Mouse (Mus musculus) R1 (cell line): Measurements from ENCODE around the gene Ispd.
"Not testable (repeated sequence)": the region's sequence is repeated elsewhere in the genome, so short reads cannot be mapped to it uniquely, and the experiment has no call there.

Experiments used
- DNase-seq: peaks from one replicate; pipeline ENCODE4 v3.0.0-alpha.2; 2018; ENCODE audit warnings: low read depth, low spot score

The Ispd gene

DNA sequence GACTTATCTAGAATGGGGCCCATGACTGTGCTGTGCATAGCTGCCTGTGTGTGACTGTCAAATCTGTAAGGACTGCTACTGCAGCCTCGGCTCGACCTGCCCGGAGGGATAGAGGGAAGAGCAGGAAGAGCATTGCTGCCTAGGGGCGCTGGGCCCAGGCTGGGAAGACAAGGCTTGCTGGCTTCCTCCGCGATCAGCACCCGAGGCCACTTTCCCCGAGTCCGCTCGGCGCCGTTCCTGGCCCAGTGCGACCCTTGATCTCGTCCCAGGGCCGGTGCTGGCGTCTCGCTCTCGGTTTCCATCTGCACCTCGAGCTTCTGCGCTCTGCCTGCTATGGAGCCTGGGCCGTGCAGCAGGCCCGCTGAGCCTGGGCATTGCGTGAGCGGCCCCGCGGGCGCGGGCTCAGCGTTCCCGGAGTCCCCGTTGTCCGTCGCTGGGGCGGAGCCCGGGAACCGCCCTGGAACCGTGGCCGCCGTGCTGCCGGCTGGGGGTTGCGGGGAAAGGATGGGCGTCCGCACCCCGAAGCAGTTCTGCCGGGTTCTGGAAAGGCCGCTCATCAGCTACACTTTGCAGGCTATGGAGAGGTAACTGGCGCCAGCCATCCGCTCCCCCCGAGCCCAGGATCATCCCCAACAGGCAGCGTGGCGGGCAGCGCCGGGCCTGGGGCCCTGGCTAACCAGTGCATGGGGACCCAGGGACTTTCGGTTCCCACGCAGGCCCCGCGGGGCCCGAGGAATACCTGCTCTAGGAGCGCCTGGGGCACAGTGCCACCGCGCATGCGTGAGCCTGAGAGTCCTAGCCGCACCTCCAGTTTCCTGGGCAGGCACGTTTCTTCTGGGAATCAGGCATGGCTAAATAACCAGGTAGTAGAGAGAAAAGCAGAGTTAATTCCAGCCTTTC, at the start of gene Ispd, which contains the start of gene D630036H23Rik:
TSS of gene Ispd (plus strand) at position 10 of the 900 bp plus-strand sequence.
TSS of gene D630036H23Rik (minus strand) at position 741 of the 900 bp plus-strand sequence.
- peak; percentile 89 for DNase-seq

DNA sequence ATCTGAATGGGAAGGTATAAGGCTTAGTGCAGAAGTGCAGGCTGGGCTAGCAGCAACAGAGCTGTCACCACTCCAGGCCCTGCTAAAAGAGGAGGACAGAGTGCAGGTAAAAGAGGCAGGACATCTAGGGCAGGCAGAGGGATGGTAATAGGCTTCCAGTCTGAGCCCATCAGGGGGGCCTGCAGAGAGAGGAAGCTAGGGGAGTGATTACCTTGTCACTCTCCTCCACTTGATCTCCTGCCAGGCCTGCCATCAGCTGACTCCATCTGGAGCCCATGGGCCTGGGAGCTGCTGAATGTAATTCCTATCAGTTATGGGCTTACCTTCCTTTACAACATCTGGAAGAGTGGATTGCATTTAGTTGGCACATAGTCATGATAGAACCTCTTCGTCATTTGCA, 48.6 kb upstream of the Ispd start:
- no peak for DNase-seq

DNA sequence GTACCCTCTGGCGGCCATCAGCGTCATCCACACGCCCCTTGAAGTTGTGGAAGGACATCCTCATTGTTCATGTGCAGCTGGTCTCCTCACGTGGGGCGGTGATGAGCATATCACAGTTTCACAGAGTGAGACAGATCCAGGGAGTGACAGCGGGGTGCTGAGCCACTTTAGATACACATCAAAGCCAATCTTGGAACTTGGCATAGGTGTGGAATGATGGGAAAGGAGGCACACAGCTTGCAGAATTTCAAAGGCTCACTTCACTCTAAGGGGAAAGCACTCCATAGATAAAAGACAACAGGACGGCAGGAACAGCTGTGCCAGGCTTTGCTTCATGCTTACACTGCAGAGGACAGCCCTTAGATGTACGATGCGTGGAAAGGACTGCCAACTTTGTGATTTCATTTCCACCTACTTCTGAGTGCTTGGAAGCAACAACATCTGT, 47.4 kb upstream of the Ispd start:
- DNase-seq, result no peak

GRCm38 (mm10) chr12:36344131-36344530, 37.1 kb upstream of the Ispd start:
- DNase-seq, result peak; percentile 58

- no peak for DNase-seq
These were observed 21.2 kb upstream of the Ispd start for GRCm38 (mm10) chr12:36360064-36360463.

GRCm38 (mm10) chr12:36360693-36361092, 20.6 kb upstream of the Ispd start:
- DNase-seq, result no peak

GRCm38 (mm10) chr12:36364013-36364412, 17.2 kb upstream of the Ispd start:
- DNase-seq, result no peak

DNA sequence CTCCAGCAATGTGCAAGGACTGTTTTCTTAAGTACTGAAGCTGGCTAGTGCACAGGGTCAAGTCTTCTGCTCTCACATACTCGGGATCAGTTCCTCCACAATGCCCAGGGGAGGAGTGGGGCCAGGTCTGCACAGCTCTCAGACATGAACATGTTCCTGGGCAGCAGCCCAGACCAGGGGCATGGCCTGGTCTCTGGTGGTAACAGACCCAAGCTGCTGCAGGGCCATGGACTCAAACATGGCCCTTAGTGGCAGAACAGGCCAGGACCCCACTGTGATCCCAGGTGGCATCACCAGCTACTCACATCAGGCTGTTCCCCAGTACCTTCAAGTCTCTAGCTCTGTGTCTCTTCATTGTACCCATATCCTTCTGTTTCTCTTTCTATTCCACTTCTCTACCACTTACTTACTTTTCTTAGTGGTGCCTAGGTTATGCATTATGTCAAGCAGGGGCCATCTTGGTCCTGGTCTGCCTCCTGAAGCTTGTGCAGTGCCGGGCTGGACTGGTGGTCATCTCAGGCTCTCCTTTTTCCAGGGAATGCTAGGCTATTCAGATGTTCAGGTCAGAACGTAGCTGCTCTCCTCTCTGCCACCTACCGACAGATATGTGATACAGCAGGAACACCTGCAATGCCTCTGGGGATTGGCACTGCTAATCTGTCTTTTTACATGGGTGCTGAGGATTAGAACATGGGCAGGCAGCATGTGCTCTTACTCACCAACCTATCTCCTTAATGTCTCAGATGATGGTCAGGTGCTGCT, 7.8 kb upstream of the Ispd start:
- DNase-seq, result peak; percentile 63

DNA sequence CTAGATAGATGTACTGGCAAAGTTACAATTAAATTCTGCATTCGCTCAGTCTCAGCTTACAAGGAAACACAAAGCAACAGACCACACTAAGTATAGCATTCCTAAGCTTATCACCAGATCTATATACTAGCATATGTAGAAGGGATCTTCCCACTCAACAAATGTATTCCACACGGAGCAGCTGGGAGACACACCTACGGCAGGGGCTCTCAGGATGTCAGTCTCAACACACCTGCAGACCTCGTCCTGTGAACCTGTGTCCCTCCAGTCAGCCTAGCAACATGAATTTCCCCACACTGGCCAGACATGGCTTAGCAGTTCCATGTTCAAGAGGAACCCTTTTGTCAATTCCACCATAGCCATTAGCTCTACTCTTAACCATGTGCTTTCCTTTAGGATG, 4.9 kb upstream of the Ispd start:
- DNase-seq, result not testable (repeated sequence)

GRCm38 (mm10) chr12:36380254-36380653, 996 bp upstream of the Ispd start:
- no peak for DNase-seq

DNA sequence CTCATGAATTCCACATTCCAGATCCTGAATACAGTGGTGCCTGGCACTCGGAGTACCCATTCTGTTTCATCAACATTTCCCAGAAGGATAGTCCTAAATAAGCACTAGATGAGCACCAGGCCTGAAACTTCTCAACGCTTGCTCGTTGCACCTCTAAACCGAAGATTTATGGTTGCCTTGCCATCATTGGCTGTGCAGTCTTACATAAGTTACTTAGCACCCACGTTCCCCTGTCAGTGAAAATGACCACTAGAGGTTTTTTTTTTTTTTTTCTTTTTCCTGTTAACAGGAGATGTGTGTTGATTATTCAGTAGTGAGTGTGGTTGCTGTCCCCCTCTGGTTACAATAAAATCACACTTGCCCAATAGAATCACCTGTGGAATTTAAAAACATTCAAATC, 444 bp upstream of the Ispd start:
- DNase-seq, result peak; percentile 3

GRCm38 (mm10) chr12:36385386-36385785, 4.1 kb downstream of the Ispd start:
- no peak for DNase-seq

- DNase-seq, result no peak
These were observed 5.7 kb downstream of the Ispd start for GRCm38 (mm10) chr12:36386991-36387390.

DNA sequence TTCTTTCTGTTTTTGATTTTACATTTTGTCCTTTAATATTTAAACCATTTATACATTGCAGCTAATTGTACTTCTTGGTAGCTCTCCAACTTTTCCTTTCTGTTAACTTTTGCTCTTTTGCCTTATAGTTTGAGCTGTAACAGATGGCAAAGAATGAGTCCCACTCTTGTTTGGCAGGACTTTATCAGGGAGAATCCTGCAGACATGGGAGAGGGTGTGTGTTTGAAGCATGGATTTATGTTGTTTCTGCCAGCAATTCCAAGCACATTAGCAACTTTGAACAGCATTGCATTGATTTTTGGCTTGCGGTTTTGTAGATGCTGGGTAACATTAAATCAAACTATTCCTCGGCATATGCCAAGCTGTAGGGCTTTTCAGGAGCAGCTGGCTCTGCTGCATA, 13.9 kb downstream of the Ispd start:
- DNase-seq, result no peak

DNA sequence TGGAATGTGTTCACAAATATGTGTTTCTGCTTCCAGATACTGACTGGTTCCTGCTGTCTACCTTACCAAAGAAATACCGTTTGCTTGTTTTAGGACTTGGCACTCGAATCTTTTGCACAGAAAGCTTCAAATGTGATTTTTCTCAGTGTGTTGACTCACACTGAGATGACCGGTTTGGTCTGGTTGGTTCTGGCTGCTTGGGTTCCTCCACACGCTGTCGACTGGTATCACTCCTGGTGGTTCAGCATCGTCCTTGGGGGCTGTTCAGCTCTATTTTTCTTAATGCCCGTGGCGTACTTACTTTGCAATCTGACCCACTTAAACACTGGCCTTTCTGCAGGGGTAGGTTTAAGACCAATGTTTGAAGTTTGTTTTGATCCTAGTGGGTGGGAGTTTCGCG, 42.4 kb downstream of the Ispd start:
- no peak for DNase-seq

DNA sequence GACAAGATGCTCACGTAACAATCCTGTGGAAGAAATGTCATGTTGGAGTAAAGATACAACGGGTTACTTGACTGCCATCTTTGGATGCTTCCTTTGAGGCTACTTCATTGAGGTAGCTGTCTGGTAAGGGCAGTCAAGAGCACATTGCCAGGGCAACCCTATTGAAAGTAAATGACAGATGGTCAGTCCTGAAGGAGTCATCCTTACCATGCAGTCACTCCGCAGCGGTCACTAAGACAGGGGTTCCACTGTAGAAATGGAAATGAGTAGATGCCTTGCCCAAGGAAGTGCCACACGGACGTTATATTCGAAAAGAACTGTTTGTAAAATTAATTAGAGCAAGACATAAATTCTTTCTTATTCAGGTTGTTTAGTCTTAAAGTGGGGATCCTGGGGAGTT, 44.0 kb downstream of the Ispd start:
- DNase-seq, result no peak

GRCm38 (mm10) chr12:36426163-36427045, 45.2 kb downstream of the Ispd start:
- no peak for DNase-seq

DNA sequence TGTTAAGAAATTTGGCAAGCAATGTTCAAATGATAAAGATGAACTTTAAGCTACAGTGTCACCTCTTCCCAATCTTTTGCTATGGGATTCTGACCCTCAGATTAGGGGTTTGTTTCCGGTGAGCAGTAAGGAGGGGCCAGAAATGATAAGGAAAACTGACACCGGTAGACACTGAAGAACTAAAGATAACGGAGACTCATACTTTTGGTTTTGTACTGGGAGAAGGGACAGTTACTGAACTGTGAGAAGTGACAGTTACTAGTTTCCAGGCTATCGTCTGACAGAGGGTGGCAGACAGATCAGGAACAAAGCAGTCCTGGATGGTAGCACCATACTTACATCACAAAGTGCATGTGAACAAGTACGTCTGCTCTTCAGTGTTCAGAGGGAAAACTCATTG, 55.7 kb downstream of the Ispd start:
- DNase-seq, result no peak

DNA sequence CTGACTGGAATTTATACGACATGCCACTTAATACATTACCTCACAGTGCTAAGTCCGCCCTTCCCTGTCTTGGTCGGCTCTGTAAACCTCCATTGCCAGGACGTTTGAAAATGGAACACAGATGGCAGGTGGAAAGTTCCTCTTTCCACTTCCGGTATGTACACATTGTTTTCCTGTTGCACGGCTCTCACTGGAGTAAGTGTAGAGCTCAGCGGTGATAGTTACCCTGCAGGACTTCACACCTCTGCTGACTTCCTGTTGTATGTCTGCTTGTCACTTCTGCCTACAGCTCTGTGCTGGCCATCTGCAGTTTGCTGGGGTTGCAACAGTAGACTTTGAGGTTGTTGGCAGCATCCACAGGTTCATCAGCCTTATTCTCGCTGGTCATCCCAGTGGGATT, 58.1 kb downstream of the Ispd start:
- DNase-seq, result no peak

DNA sequence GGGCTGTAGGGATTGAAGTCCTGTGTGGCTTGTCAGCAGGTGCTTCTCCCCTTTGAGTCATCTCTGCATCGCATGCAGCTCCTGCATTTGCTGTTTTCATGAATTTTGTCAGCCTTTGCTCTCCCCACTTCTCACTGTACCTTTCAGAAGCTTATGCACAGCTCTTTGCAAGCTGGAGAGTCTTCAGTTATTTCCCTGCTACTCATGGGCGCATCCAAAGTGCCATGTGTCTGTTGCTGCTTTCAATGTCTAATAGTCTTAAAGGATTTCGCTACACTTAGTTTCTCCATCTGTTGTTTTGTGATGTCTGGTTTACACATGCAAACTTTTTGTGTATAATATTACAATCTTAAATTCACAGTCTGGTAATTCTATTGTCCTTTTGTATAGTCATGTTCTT, 74.8 kb downstream of the Ispd start:
- DNase-seq, result no peak

DNA sequence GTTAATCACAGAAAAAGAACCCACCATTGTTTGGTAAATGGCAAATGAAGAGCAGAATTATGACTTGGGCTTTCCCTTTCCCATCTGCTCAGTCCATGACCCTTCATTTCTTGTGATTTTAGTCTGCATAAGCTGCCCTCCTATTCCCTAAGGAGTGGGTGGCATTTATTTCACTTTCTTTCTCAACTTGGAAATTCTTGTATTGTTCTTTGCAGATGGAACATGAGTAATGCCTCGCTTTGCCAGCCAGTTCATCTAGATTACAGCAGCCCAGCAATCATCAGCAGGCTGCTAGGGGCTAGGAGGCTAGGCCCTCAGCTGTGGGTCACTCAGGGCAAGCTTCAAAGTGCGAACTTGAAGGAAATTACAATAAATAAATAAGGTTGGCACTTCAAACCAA, 76.5 kb downstream of the Ispd start:
- DNase-seq, result no peak
